Mouse (Mus musculus): ENCODE measurements around the gene Dexi. TPM values are rescaled to one million over a fixed set of nuclear protein-coding genes. Genes with fewer than 3 reads are reported as not detected.

Gene Dexi
- total and polyA plus RNA-seq, 3 experiments: 9.3 to 17.8 TPM; not detected in 1

- no peak for DNase-seq (ENCODE audit: low read depth, low spot score)
- Histone ChIP-seq H3K9ac (ENCODE audit: control insufficient read depth, low read depth, low read length, poor library complexity, severe bottlenecking) (no peak overlapping the region), H3K36me3 (ENCODE audit: control insufficient read depth in 1 of 2, insufficient read depth in 2 of 2, low read length in 2 of 2) (no peaks in the 10 kb centered on the region), H3K9me3 (replicated peaks; ENCODE audit: insufficient read depth, low read length) (no peaks in the 10 kb centered on the region), H3K4me3 (ENCODE audit: control insufficient read depth in 1 of 2, insufficient read depth in 1 of 2, low read depth in 2 of 2, low read length in 2 of 2) (no peak overlapping the region), H3K27me3 (ENCODE audit: control insufficient read depth in 1 of 2, insufficient read depth in 2 of 2, low read length in 2 of 2) (peaks cover 1 to 3% of the 10 kb centered on the region in 2 experiments; a peak in 1 of 4 replicates), H3K4me1 (ENCODE audit: control insufficient read depth in 1 of 2, insufficient read depth in 2 of 2, low read length in 2 of 2) (no peaks in the 10 kb centered on the region), H3K79me2 (ENCODE audit: control insufficient read depth, insufficient read depth, low read length, poor library complexity) (no peaks in the 10 kb centered on the region), H3K27ac (ENCODE audit: control insufficient read depth, low read depth, low read length) (no peak overlapping the region)
- TF ChIP-seq CTCF (IDR thresholded peaks at IDR 0.05 in 2 of 3, conservative IDR thresholded peaks at IDR 0.05 in 1 of 3; ENCODE audit: control insufficient read depth in 1 of 3, insufficient read depth in 1 of 3, low read depth in 2 of 3, low read length in 3 of 3, poor library complexity in 1 of 3, severe bottlenecking in 1 of 3): no peak
- no peak for TF ChIP-seq SIN3A (IDR thresholded peaks at IDR 0.05; ENCODE audit: low read length)
- no peak for TF ChIP-seq ZNF384 (IDR thresholded peaks at IDR 0.05; ENCODE audit: low read depth, low read length)
- TF ChIP-seq ZKSCAN1 (IDR thresholded peaks at IDR 0.05; ENCODE audit: low read depth, low read length): no peak
- no peak for TF ChIP-seq HCFC1 (IDR thresholded peaks at IDR 0.05; ENCODE audit: low read depth, low read length)
- no peak for TF ChIP-seq KAT2A (conservative IDR thresholded peaks at IDR 0.05; ENCODE audit: low read depth, low read length)
- TF ChIP-seq GABPA (IDR thresholded peaks at IDR 0.05; ENCODE audit: low read depth, low read length): no peak
- no peak for TF ChIP-seq E2F4 (IDR thresholded peaks at IDR 0.05; ENCODE audit: borderline replicate concordance, low read depth, low read length)
- no peak for TF ChIP-seq CHD2 (IDR thresholded peaks at IDR 0.05; ENCODE audit: low read length)
- no peak for TF ChIP-seq MAX (IDR thresholded peaks at IDR 0.05; ENCODE audit: low read length)
- no peak for TF ChIP-seq MEF2A (IDR thresholded peaks at IDR 0.05; ENCODE audit: extremely low read depth, insufficient replicate concordance, low read depth, low read length, poor library complexity, severe bottlenecking)
- TF ChIP-seq SMC3 (IDR thresholded peaks at IDR 0.05; ENCODE audit: low read depth, low read length): no peak
- no peak for TF ChIP-seq POLR2AphosphoS2 (IDR thresholded peaks at IDR 0.05; ENCODE audit: low read length)
- no peak for TF ChIP-seq RAD21 (IDR thresholded peaks at IDR 0.05; ENCODE audit: low read depth, low read length)
Observed at GRCm38 (mm10) chr16:10511134-10511520, 31.7 kb downstream of the Dexi start.

- Histone ChIP-seq H3K4me3 (ENCODE audit: control insufficient read depth in 1 of 2, insufficient read depth in 1 of 2, low read depth in 2 of 2, low read length in 2 of 2) (no peak overlapping the region), H3K9ac (ENCODE audit: control insufficient read depth, low read depth, low read length, poor library complexity, severe bottlenecking) (no peak overlapping the region), H3K4me1 (ENCODE audit: control insufficient read depth in 1 of 2, insufficient read depth in 2 of 2, low read length in 2 of 2) (no peaks in the 10 kb centered on the region), H3K79me2 (ENCODE audit: control insufficient read depth, insufficient read depth, low read length, poor library complexity) (no peaks in the 10 kb centered on the region), H3K9me3 (replicated peaks; ENCODE audit: insufficient read depth, low read length) (no peaks in the 10 kb centered on the region), H3K36me3 (ENCODE audit: control insufficient read depth in 1 of 2, insufficient read depth in 2 of 2, low read length in 2 of 2) (no peaks in the 10 kb centered on the region), H3K27me3 (ENCODE audit: control insufficient read depth in 1 of 2, insufficient read depth in 2 of 2, low read length in 2 of 2) (peaks cover 1 to 3% of the 10 kb centered on the region in 2 experiments; a peak in 1 of 4 replicates), H3K27ac (ENCODE audit: control insufficient read depth, low read depth, low read length) (no peak overlapping the region)
- no peak for DNase-seq (ENCODE audit: low read depth, low spot score)
- TF ChIP-seq CHD2 (IDR thresholded peaks at IDR 0.05; ENCODE audit: low read length): no peak
- no peak for TF ChIP-seq USF1 (IDR thresholded peaks at IDR 0.05; ENCODE audit: low read depth, low read length)
- no peak for TF ChIP-seq NRF1 (IDR thresholded peaks at IDR 0.05; ENCODE audit: insufficient read depth, low read depth, low read length, poor library complexity, severe bottlenecking)
- no peak for TF ChIP-seq MYC (IDR thresholded peaks at IDR 0.05; ENCODE audit: low read depth, low read length)
- TF ChIP-seq E2F4 (IDR thresholded peaks at IDR 0.05; ENCODE audit: borderline replicate concordance, low read depth, low read length): no peak
- TF ChIP-seq BHLHE40 (IDR thresholded peaks at IDR 0.05; ENCODE audit: borderline replicate concordance, low read depth, low read length): no peak
- no peak for TF ChIP-seq ETS1 (IDR thresholded peaks at IDR 0.05; ENCODE audit: low read depth, low read length)
- TF ChIP-seq MAFK (IDR thresholded peaks at IDR 0.05; ENCODE audit: borderline replicate concordance, low read depth, low read length): no peak
- TF ChIP-seq TAL1 (IDR thresholded peaks at IDR 0.05; ENCODE audit: low read length): no peak
- no peak for TF ChIP-seq GATA1 (IDR thresholded peaks at IDR 0.05; ENCODE audit: low read depth, low read length)
- no peak for TF ChIP-seq SIN3A (IDR thresholded peaks at IDR 0.05; ENCODE audit: low read length)
- TF ChIP-seq SMC3 (IDR thresholded peaks at IDR 0.05; ENCODE audit: low read depth, low read length): no peak
- TF ChIP-seq KAT2A (conservative IDR thresholded peaks at IDR 0.05; ENCODE audit: low read depth, low read length): no peak
Observed at GRCm38 (mm10) chr16:10510477-10511133, 32.2 kb downstream of the Dexi start.
